Mouse (Mus musculus) gastrocnemius, adult 2 months (tissue): ENCODE results near the gene Zfp384. TPM values are rescaled to one million over a fixed set of nuclear protein-coding genes. Genes with fewer than 3 reads are reported as not detected.

Source experiments
- DNase-seq: peaks from one replicate; pipeline ENCODE4 v3.0.0; 2022
- H3K27ac ChIP-seq: fragments of 200-600 bp; 2 replicates; pipeline ENCODE4 v1.8.1; 2022; ENCODE audit warnings: mild to moderate bottlenecking
- H3K4me3 ChIP-seq: fragments of 200-600 bp; 2 replicates; pipeline ENCODE4 v1.8.1; 2022; ENCODE audit warnings: mild to moderate bottlenecking, moderate library complexity
- CTCF ChIP-seq: fragments of 200-600 bp; IDR thresholded peaks from 2 replicates; pipeline ENCODE4 v1.8.1; 2022; ENCODE audit warnings: antibody characterized with exemption, mild to moderate bottlenecking, moderate library complexity
- intact Hi-C: fragments of 180-260 bp; cut with DNase I; formaldehyde crosslinking; loops from one replicate; pipeline ENCODE4 v1.15.1; 2025
- long read RNA-seq, 2 experiments: library from polyadenylated mRNA; stranded (forward); transcript quantifications; one replicate each; pipeline ENCODE4 v2.0.0; 2021
- total RNA-seq, 2 experiments: library from RNA; stranded (reverse); gene quantifications; 2 replicates each; pipeline ENCODE4 v1.2.3; 2021

Zfp384 gene
- total RNA-seq: 10 to 100 TPM; 24.4 to 28.0 TPM
- long read RNA-seq, experiment 1, partial matches to known transcripts: 5 of 34 reads
- long read RNA-seq, experiment 1, other reads (novel, unspliced or antisense): 21 of 34 reads
- long read RNA-seq, experiment 2, transcript Zfp384-201 (11 exons, 3,108 nt): major isoform, 5 of 45 reads
- long read RNA-seq, experiment 2, transcript Zfp384-208 (11 exons, 3,132 nt): major isoform, 5 of 45 reads
- long read RNA-seq, experiment 2, partial matches to known transcripts: 6 of 45 reads
- long read RNA-seq, experiment 2, other reads (novel, unspliced or antisense): 24 of 45 reads

- TF ChIP-seq CTCF: no peak
- DNase-seq: no peak
- Histone ChIP-seq H3K27ac (peak within 1 kb of the TSS; percentile 97), H3K4me3 (peak within 1 kb of the TSS; percentile 95)
- intact Hi-C loops: loop anchor here (1.0 to 5.0 kb wide), 4 partner anchors 44 to 297 kb away; partner anchors contain the start of genes Cops7a, Emg1 and Phb2
Measured at GRCm38 (mm10) chr6:125009129-125009180, at the start of gene Zfp384. TSS of gene Zfp384 (plus strand) at chr6:125009145.

- Histone ChIP-seq H3K4me3 (no peak overlapping the region), H3K27ac (no peak overlapping the region)
- no peak for TF ChIP-seq CTCF
- no peak for DNase-seq
- intact Hi-C loops: loop anchor here (10.0 kb wide), 1 partner anchor 105 kb away; the partner anchor contains the start of gene P3h3
Measured at GRCm38 (mm10) chr6:124959960-124960359, 49.0 kb upstream of the Zfp384 start.

- DNase-seq: no peak
Measured at GRCm38 (mm10) chr6:124961021-124961420, 47.9 kb upstream of the Zfp384 start.

DNA sequence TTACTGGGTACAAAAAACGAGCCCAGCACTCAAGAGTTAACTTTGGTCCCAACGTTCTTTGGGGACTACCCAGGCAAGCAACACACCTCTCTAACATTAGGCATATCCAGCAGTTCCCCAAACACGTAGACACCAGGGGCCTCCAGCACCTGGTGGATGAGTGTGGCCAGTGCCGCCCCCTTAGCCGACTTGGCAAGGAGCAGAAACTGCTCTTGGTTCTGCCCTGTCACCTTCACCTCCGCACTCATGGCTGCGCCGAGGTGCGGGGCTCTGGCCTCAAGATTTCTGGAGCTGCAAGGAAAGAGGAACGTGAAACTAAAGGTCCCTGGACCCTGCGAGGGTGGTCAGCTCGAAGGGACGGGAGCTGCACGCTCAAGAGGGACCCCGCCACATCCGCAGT, 44.3 kb upstream of the Zfp384 start:
- peak overlapping the region; percentile 94 for H3K27ac ChIP-seq
- TF ChIP-seq CTCF: no peak
- H3K4me3 ChIP-seq: peak overlapping the region; percentile 92
- intact Hi-C loops: loop anchor here (1.0 to 10.0 kb wide), 6 partner anchors 34 to 135 kb away; partner anchors contain the start of genes Cdca3, Ing4, P3h3 and Usp5
- no peak for DNase-seq

More at GRCm38 (mm10) chr6:124961021-124961420, 47.9 kb upstream of the Zfp384 start:
- H3K4me3 ChIP-seq: no peak overlapping the region
- intact Hi-C loops: loop anchor here (10.0 kb wide), 1 partner anchor 106 kb away; the partner anchor contains the start of gene P3h3
- no peak overlapping the region for H3K27ac ChIP-seq
- no peak for TF ChIP-seq CTCF

- DNase-seq: peak; percentile 98
- H3K4me3 ChIP-seq: peak within 1 kb of the TSS; percentile 92
- H3K27ac ChIP-seq: peak within 1 kb of the TSS; percentile 94
- TF ChIP-seq CTCF: no peak; the same call in 1 of the 2 replicates
- intact Hi-C loops: loop anchor here (1.0 to 10.0 kb wide), 6 partner anchors 35 to 136 kb away; partner anchors contain the start of genes Cdca3, Ing4, P3h3 and Usp5
Measured at GRCm38 (mm10) chr6:124965088-124965719, 43.7 kb upstream of the Zfp384 start, which contains the start of gene Cops7a. TSS of gene Cops7a (minus strand) at chr6:124965538.

DNA sequence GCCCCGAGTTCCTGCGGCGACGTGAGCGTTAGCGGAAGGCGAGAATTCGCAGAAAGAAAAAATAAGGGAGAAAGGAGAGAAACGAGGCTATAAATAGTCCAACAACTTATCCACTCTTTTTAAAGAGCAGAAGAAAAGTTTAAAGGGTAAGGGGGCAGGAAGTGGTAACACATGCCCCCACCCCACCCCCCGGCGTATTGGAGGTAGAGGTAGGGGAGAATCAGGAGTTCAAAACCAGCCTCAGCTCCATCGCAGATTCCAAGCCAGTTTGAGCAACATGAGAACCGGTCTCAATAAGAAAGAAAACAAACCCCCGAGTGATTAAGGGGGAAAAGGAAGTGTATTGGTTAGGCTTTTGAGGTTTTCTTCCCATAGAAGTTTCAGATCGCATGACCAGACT, 43.2 kb upstream of the Zfp384 start:
- peak overlapping the region; percentile 92 for H3K4me3 ChIP-seq
- no peak for DNase-seq
- intact Hi-C loops: loop anchor here (1.0 to 10.0 kb wide), 6 partner anchors 35 to 136 kb away; partner anchors contain the start of genes Cdca3, Ing4, P3h3 and Usp5
- TF ChIP-seq CTCF: no peak
- H3K27ac ChIP-seq: peak overlapping the region; percentile 94

GRCm38 (mm10) chr6:124966466-124967118, 42.4 kb upstream of the Zfp384 start:
- Histone ChIP-seq H3K4me3 (no peak overlapping the region; the same call in 1 of the 2 replicates), H3K27ac (peak overlapping the region; percentile 94; the same call in 1 of the 2 replicates)
- DNase-seq: no peak
- peak; percentile 52 for TF ChIP-seq CTCF
- intact Hi-C loops: loop anchor here (10.0 kb wide), 1 partner anchor 112 kb away; the partner anchor contains the start of gene P3h3

GRCm38 (mm10) chr6:124967766-124968165, 41.2 kb upstream of the Zfp384 start:
- DNase-seq: peak; percentile 64

DNA sequence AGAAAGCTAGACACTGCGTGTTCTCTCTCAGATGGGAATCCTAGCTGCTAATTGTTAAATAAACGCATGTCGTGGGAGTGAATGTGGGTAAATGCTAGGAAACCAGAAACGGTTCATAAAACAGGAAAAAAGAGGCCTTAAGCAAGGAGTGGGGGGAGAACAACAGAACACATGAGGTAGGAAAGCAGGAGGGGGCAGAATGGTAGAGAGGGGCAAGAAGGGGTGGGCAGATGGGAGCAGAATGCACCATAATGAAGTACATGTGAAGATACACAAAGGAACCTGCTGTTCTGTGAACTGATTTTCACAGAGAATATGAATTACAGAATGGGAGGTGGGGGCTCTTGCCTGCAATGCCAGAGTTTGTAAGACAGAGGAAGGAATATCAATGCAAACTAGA, 16.7 kb upstream of the Zfp384 start:
- no peak for TF ChIP-seq CTCF
- Histone ChIP-seq H3K4me3 (no peak overlapping the region), H3K27ac (no peak overlapping the region)
- DNase-seq: no peak
- intact Hi-C loops: no loop called here

More at GRCm38 (mm10) chr6:124967766-124968165, 41.2 kb upstream of the Zfp384 start:
- Histone ChIP-seq H3K4me3 (no peak overlapping the region), H3K27ac (no peak overlapping the region)
- intact Hi-C loops: loop anchor here (10.0 kb wide), 1 partner anchor 113 kb away; the partner anchor contains the start of gene P3h3
- peak; percentile 77 for TF ChIP-seq CTCF

DNA sequence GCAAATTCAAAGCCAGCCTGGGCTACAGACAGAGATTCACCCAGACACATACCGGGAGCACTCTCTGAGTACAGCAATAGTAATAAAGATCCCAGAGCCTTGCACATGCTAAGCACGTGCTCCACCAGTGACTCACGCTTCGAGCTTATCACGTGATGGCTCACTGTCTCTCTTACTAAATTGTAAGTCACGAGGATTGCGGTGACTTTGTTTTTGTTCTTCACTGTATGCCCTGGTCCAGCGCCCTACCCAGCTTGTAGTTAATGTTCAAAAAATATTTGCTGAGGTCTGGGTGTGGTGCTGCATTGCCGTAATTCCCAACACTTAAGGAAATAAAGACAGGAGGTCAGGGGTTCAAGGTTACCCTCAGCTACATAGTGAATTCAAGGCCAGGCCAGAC, 15.6 kb upstream of the Zfp384 start:
- no peak overlapping the region for H3K4me3 ChIP-seq
- no peak for DNase-seq
- intact Hi-C loops: no loop called here

DNA sequence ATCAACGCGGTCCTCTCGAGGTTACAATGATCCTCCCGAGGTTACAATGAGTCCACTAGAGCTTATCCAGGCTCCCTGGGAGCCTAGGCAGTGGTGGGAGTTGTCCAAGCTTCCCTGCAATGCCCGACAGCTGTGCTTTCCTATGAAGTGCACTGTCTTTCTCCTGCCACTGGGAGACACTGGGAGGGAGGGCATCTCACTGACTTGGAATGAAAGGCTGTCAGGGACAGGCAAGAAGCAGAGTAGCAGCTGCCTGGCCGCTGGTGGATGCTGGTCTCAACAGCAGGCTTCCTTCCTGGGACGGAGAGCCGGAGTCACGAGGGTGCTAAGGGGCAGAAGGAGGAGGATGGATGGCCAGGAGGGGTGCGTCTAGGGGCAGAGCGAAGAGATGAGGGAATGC, 15.1 kb upstream of the Zfp384 start:
- H3K27ac ChIP-seq: no peak overlapping the region
- intact Hi-C loops: no loop called here
- no peak overlapping the region for H3K4me3 ChIP-seq
- no peak for DNase-seq
- TF ChIP-seq CTCF: no peak

More for the DNA sequence above, 15.6 kb upstream of the Zfp384 start:
- TF ChIP-seq CTCF: no peak
- H3K27ac ChIP-seq: no peak overlapping the region

DNA sequence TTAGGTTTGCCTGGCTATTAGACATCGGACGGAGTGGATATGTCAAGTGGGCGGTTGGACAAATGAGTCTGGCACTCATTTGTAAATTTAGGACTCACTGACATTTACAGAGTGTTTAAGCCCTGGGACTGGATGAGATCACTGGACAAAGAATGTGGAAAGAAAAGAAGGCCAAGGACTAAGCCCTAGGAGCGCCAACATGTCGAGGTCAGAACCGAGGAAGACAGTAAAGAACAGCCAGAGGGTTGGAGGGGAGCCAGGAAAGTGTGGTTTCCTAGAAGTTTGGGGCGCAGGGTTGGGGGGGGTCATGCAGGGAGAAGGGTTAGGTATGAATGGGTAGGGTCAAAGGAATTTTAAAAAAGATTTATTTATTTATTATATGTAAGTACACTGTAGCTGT, 13.7 kb upstream of the Zfp384 start:
- DNase-seq: no peak
- Histone ChIP-seq H3K27ac (no peak overlapping the region), H3K4me3 (no peak overlapping the region)
- no peak for TF ChIP-seq CTCF
- intact Hi-C loops: no loop called here
